Mouse (Mus musculus): Measurements from ENCODE around the gene Usp29.
"Not testable (repeated sequence)": the region's sequence is repeated elsewhere in the genome, so short reads cannot be mapped to it uniquely, and the experiment has no call there.

GRCm38 (mm10) chr7:6878849-6879248 lies 148.5 kb downstream of the Usp29 start:
- TF ChIP-seq CTCF, EP300 (IDR thresholded peaks at IDR 0.05; ENCODE audit: low read depth): not testable (repeated sequence)

All from liver, embryonic 14.5 days (tissue).